Mouse (Mus musculus) midbrain, embryonic 13.5 days (tissue): Measurements from ENCODE around the gene Zfp366. TPM values are rescaled to one million over a fixed set of nuclear protein-coding genes. Genes with fewer than 3 reads are reported as not detected.

Source experiments
- ATAC-seq: fragments of 200-750 bp; cut with Nextera tagmentation; 2 replicates; pipeline ENCODE4 v1.8.0; 2017; ENCODE audit warnings: mild to moderate bottlenecking, moderate TSS enrichment, moderate library complexity
- H3K27ac ChIP-seq: fragments of 300-500 bp; sonication (generic); 2 replicates; pipeline ENCODE4 v1.5.1; 2015; ENCODE audit warnings: inconsistent platforms, mild to moderate bottlenecking, moderate library complexity
- H3K27me3 ChIP-seq: fragments of 300-500 bp; sonication (generic); 2 replicates; pipeline ENCODE4 v1.6.1; 2015; ENCODE audit warnings: mild to moderate bottlenecking, inconsistent platforms
- H3K36me3 ChIP-seq: fragments of 300-500 bp; sonication (generic); 2 replicates; pipeline ENCODE4 v1.6.1; 2015; ENCODE audit warnings: mild to moderate bottlenecking, inconsistent platforms
- H3K4me1 ChIP-seq: fragments of 300-500 bp; sonication (generic); replicated peaks from 2 replicates; pipeline ENCODE4 v1.6.1; 2015; ENCODE audit warnings: inconsistent platforms
- H3K4me2 ChIP-seq: fragments of 300-500 bp; sonication (generic); replicated peaks from 2 replicates; pipeline ENCODE4 v1.6.1; 2015; ENCODE audit warnings: moderate library complexity, mild to moderate bottlenecking, inconsistent platforms
- H3K4me3 ChIP-seq: fragments of 300-500 bp; sonication (generic); replicated peaks from 2 replicates; pipeline ENCODE4 v1.5.1; 2015; ENCODE audit warnings: mild to moderate bottlenecking, inconsistent platforms
- H3K9ac ChIP-seq: fragments of 300-500 bp; sonication (generic); replicated peaks from 2 replicates; pipeline ENCODE4 v1.6.1; 2015; ENCODE audit warnings: mild to moderate bottlenecking, inconsistent platforms
- H3K9me3 ChIP-seq: fragments of 300-500 bp; sonication (generic); 2 replicates; pipeline ENCODE4 v1.6.1; 2016; ENCODE audit warnings: mild to moderate bottlenecking, inconsistent platforms
- WGBS: fragments of 180-500 bp; shearing (Covaris S2); methylation state at CpG from one replicate; pipeline ENCODE4 v1.1.7; 2015; 5-methylcytosine and 5-hydroxymethylcytosine counted together
- polyA plus RNA-seq: library from polyadenylated mRNA; unstranded; fragments of >200 nt; fragmentation: Nextera tagmentation; extraction: Ambion mirVana; gene quantifications from 2 replicates; pipeline ENCODE4 v1.2.1, GENCODE M21; 2015

Zfp366 gene
- polyA plus RNA-seq, 1 experiment from 2014 or later, result 0.54 TPM

DNA sequence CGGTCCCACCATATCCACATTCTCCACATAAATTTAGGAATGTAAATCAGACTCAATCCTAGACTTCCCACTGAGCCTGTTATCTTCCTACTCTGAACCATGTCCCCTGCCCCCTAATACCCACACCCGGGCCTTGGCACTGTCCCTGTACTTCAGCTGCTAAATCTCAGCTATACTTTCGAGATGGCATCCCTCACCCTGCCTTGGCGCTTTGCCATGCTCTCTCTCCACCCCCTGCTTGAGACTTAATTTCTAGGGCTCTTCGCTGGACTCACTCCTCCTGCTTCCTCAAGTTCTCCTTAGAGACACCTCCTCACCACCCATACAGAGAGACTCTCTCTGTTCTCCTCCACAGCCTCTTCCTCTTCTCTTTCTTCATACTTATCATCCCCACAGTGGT is 115.3 kb downstream of the Zfp366 start:
- ATAC-seq, result no peak
- 83% methylated on average over 5 of the region's 5 CpGs for WGBS
- no peaks in the 10 kb centered on the region for H3K27me3 ChIP-seq
- no peak overlapping the region for H3K4me2 ChIP-seq
- H3K4me3 ChIP-seq, result no peak overlapping the region
- no peak overlapping the region for H3K27ac ChIP-seq
- no peaks in the 10 kb centered on the region for H3K36me3 ChIP-seq
- no peaks in the 10 kb centered on the region for H3K9me3 ChIP-seq
- no peaks in the 10 kb centered on the region; the same call in 1 of the 2 replicates for H3K4me1 ChIP-seq
- H3K9ac ChIP-seq, result no peak overlapping the region

Other genes with a start within 250 kb of the Zfp366 start
- gene 1700024P04Rik, start 200.3 kb upstream of the Zfp366 start, polyA plus RNA-seq, result not detected in 2 replicates
- 50.2 and 52.8 TPM in 2 replicates for gene Ptcd2, start 159.9 kb downstream of the Zfp366 start, polyA plus RNA-seq
- gene Mrps27, start 160.0 kb downstream of the Zfp366 start, polyA plus RNA-seq, result 39.5 and 40.4 TPM in 2 replicates